Mouse (Mus musculus): ENCODE results near the gene AI661453.
A peak's percentile ranks its signal among the peaks of the same experiment; 100 is the strongest.

The AI661453 gene

DNA sequence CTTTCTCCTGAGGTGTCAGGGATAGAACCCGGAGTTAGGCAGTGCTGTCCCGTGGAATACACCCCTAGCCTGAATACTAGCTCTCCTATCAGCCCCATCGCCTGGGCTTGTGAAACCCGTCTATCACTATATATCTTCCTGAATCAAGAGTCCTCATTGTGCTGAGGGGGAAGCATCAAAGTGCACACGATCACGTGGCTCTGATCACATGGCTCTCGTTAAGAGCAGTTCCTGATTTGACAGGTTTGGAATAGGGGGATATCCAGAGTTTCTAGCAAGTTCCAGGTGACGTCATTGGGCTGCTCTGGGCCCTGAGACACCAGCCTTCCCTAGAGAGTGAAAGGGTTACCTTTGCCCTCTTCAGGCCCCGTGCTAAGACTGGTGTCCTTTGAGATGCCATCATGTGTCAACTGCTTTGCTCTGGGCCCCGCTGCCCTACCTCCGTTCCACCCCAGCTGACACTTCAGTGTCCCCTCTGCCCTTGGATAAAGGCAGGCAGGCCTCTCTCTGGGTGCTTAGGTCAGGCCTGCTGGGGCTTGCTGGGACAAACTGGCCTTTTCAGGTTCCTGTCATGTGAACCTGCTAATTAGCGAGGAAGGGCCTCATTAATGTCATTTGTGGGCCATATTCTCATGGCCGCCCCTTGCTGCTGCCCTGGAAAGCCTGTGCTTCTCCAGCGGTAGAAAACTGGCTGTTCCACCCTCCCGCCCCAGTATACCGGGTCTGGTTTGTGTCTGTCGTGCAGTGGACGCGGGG lies 5.1 kb downstream of the AI661453 start:
- no peak for DNase-seq

GRCm38 (mm10) chr17:47442271-47442670 lies 5.9 kb downstream of the AI661453 start:
- DNase-seq = no peak

GRCm38 (mm10) chr17:47444113-47444512 lies 7.7 kb downstream of the AI661453 start:
- DNase-seq = no peak

- DNase-seq = no peak
These were observed 9.1 kb downstream of the AI661453 start for GRCm38 (mm10) chr17:47445518-47445917.

DNA sequence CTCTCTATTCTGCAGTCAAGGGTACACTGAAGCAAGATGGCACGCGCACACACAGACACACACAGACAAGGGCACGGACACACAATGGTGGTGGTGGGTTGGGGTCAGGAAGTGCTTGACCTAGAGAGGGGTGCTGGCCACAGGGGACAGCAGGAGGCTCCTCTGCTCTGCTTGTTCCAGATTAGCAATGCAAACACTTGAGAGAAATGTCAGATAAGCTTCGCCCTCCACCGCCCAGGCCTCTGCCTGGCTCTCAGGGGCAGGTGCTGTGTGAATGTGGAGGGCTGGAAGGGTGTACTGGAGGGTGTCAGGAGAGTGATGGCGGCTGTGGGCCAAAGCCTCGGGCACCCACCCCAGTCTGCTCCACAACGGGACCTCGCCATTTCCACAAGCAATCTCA lies 9.6 kb downstream of the AI661453 start:
- no peak for DNase-seq

DNA sequence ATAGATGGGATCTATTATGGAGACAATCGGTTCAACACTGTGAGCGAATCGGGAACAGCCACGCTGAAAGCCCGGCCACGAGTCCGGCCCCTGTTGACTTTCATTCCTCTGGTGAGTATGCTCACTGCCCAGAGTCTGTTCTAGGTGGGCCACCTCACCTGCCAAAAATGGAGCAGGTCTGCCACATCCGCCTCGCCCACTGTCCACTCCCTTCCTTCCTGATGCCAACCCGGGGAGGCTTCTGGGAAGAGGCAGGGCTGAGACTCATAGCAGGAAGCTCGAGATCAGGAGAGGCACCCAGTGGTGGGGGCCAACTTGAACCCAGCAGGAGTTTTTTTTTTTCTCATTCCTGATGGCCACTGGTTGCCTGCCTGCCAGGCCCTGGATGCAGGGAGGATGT lies 10.1 kb downstream of the AI661453 start:
- DNase-seq = no peak

DNA sequence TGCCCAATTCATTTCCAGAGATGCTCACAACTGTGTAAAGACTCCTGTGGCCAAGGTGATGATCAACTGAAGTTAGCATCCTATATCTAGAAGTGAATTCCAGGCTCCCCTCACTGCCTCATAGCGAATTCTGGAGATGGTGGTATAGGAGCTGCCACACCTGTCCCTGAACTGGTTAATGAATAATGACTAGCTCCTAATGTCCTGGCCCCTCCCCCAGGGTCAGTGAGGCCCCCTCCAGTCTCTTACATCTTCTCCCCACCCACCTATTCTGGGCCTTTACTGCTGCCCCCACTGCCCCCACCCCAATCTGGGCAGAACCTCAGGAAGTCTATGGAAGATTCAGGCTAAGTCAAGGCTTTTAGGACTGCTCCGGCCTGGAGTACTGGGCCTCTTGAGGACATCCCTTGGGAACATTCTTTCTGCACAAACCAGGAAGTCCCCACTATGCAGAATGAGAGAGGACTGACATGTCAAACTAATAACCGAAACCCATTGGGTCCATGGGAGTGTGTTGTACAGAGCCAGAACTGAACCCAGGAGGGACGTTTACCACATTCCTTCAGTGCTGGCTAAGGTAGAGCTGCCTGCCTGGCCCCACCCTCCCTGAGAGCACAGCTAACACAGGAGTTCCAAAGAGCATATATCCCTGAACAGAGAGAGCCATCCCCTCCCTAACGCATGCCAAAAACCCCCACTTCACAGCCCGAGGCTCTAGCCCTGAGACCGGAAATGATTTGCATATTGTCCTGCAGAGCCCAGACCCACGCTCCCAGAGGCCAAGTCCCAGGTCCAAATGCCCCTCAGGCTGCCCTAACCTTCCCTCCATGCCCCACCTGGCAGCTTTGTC lies 12.3 kb downstream of the AI661453 start:
- DNase-seq = no peak

DNA sequence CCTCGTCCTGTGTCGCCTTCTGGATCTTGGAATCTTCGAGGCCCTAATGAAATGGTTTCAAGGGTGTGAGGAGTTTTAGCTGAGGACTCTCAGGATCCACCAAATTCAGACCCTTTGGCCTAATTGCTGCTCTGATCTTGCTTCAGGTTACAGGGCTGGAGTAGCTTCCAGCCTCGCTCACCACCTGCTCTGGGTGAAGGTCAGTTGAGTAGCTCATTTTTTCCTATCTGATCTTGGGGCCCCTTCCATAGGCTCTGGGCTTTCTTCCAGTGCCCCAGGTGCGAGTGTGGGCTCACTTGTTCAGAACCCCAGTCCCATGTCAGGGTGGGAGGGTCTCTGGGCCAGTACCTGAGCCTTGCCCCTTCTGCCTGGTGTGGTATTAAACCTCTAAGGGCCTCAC lies 13.0 kb downstream of the AI661453 start:
- DNase-seq = no peak

DNA sequence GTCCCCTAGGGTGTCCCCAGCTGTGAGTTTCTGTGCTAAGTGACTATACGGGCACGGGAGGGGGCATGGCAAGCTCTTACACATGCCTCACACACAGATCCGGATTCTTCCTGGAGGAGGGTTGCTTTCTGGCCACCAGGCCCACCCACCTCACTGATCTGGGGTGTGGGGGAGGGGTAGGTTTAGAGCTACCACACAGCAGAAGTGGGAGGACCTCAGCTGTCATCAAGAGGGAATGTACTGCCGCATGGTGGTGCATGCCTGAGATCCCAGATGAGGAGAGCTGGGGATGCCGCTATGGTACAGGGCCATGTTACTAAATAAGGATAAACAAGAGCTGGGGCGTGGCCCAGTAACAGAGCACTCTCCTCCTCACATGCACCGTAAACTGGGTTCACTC lies 13.8 kb downstream of the AI661453 start:
- no peak for DNase-seq

GRCm38 (mm10) chr17:47450880-47451565 lies 14.6 kb downstream of the AI661453 start:
- DNase-seq = no peak

GRCm38 (mm10) chr17:47452886-47453285 lies 16.5 kb downstream of the AI661453 start:
- DNase-seq = no peak

- peak in 1 of 2 experiments; percentile 37 for DNase-seq
These were observed 18.3 kb downstream of the AI661453 start for GRCm38 (mm10) chr17:47454675-47455074.

- DNase-seq = peak in 1 of 2 experiments; percentile 52
These were observed 21.9 kb downstream of the AI661453 start for GRCm38 (mm10) chr17:47458310-47458709.

- no peak for DNase-seq
These were observed 22.5 kb downstream of the AI661453 start for GRCm38 (mm10) chr17:47458936-47459335.

DNA sequence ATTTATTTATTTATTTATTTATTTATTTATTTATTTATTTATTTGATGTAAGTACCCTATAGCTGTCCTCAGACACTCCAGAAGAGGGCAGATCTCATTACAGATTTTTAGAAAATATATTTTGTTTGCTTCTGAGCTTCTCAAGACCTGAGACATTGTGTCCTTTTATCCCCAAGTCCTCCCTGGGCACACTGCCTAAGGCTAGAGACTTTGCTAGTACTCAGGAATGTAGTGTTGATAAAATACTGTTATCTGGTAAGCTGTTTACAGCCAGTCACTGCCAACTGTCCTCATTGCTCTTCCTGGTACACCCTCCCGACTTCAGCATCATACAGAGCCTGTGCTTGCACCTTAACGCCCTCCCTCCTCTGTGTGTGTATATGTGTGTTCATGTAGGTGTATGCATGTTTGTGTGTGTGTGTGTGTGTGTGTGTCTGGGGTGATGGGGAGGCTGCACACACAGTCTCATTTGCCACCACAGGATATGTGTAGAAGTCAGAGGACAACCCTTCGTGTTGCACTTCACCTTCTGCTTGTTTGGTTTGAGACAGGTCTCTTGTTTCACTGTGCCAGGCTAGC lies 23.0 kb downstream of the AI661453 start:
- no peak for DNase-seq

DNA sequence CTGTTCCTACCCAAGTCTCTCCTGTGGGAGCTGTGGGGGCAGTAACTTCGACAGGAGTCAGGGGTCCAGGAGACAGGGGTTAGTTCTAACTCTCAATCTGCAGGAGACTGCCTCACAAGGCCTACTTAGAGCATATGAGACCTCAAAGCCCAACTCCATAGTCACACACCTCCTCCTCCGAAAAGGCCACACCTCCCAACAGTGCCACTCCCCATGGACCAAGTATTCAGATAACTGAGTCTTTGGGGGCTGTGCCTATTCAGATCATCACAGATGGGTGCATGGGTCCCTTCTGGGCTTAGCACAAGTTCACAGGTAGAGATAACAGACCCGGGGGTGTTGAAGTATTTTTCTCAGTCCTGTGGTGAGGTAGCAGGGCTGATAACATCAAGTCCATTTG lies 25.3 kb downstream of the AI661453 start:
- DNase-seq = no peak

DNA sequence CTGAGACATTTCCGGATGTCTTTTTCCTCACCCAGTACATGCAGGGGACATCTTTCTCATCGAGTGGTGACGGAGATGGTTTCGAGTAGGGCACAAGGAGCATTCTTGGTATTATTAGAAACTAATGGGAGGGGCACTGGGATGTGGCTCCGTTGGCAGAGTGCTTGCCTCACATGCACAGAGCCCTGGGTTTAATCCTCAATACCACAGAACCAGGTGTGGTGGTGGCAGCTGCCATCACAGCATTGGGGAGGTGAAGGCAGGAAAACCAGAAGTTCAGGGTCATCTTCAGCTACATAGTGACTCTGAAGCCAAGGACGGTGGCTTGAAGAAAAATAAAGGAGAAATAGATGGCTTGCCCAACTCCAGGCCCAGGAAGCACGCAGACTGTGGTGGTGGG lies 25.8 kb downstream of the AI661453 start:
- no peak for DNase-seq

DNA sequence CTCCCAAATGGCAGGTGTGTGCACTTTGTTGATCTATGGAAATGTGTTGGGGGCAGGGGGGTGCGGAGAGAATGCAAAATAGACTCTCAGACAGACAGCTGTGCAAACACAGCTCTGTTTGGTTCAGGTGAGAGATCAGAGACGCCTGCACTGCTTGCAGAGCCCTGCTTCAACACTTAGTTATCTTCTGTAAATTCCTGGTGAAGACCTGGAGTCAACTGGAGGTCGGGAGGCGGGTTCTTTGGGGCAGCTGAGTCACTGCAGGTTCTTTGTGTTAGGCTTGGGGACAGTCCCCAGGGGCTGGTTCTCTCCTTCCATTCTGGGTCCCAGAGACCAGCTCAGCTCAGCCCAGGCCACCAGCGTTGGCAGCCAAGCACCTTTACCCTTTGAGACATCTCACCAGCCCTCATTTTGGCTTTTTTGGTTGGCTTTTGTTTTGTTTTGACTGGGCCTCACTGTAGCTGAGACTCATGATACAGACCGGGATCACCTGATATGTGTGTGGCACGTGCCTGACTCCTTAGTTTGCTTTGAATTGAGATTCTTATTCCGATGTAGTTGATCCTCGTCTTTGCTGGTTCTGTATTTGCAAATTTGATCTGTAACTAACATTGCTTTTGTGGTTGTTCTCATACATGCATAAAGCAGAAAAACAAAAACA lies 26.4 kb downstream of the AI661453 start:
- DNase-seq = no peak

- DNase-seq = no peak
These were observed 28.0 kb downstream of the AI661453 start for GRCm38 (mm10) chr17:47464248-47464965.

GRCm38 (mm10) chr17:47465016-47465415 lies 28.6 kb downstream of the AI661453 start:
- DNase-seq = peak in 1 of 2 experiments; percentile 1

DNA sequence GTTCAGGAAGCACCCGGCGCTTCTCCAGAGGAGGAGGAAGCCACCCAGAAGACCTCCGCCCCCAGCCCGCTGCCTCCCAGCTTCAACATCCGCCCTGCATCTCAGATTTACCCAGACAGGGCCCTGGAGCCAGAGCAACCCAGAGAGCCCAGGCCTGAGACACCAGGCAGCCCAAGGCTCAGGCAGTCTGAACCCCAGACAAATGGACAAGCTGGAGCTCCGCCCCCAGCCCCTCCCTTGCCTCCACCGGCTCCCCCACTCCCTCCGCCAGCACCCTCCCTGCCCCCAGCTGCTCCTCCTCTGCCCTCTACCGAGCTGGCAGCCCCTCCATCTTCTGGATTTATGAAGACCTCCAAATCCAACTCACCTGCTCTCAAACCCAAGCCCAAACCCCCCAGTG lies 29.9 kb downstream of the AI661453 start:
- no peak for DNase-seq

DNA sequence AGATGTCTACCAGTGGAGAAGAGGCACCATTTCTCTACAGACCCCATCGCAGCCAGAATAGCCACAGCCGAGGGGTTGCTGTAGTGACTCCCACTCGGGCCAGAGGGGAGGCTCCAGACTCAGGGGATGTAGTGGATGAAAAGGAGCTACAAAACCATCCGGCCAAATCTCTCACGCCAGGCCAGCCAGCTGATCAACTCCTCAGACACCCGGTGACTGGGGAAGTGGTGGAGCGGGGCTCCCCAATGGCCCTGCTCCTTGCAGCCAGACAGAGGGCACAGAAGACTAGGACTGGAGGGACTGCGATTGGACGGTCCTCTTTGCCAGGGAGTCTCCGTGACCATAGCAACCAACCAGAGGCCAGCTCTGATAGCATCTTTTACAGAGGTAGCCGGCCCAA lies 31.2 kb downstream of the AI661453 start:
- peak in 1 of 2 experiments; percentile 7 for DNase-seq

All from cerebellum, postnatal 14 days (tissue).